Mouse (Mus musculus) neural tube, embryonic 10.5 days (tissue): ENCODE measurements at regions not wholly inside any gene's neighbourhood (a gene's known extent, or its start where the extent isn't known, plus 50 kb on each side); places are given as distances from the start of the nearest gene placed in this dataset.

ENCODE experiments used
- DNase-seq: peaks from one replicate; pipeline ENCODE4 v3.0.0-alpha.2; 2017; ENCODE audit warnings: low spot score; ENCODE audit errors: extremely low spot score

GRCm38 (mm10) chr1:81913561-81913964 lies 319.3 kb upstream of the Gm9747 start:
- DNase-seq = no peak

GRCm38 (mm10) chr1:81916840-81917239 lies 316.1 kb upstream of the Gm9747 start:
- DNase-seq = no peak

GRCm38 (mm10) chr1:81927721-81928120 lies 305.2 kb upstream of the Gm9747 start:
- no peak for DNase-seq

- no peak for DNase-seq
Observed at GRCm38 (mm10) chr1:81933064-81933463, 299.8 kb upstream of the Gm9747 start.

- DNase-seq = no peak
Observed at GRCm38 (mm10) chr1:81945236-81945635, 287.7 kb upstream of the Gm9747 start.

DNA sequence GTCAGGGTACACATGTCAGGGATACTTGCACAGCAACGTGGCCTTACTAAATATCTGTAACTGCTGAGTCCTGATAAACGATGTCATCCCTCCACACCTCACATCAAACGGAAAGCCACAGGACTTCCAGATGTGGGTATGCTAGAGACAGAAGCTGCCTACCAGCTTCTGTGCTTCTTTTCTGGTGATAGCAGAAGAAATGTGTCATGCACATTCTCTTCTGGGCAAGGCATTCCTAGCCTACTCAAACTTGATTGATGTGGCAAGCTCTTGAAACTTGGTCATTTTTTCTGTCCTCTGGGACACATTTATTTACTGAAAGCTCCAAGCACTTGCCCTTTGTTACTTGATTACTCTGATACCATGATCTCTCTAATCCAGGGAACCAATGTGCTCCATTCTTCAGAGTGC lies 282.8 kb upstream of the Gm9747 start:
- no peak for DNase-seq

DNA sequence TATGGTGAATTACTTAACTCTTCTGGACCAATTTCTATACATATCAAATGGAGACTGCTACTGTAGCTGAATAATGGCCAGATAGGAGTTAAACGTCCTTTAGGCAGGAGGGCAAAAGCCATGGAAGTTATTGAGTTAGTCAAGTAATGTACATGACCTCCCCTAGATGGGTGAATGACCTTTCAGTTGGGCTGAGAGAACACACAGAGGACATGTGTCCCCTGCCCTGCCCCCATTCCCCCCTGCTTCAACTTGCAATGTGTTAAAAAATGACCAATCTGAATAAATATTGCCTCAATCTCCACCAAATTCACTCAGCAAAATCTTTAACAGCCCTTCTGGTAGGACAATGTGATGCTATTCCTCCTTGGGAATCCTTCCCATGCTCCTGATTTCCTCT lies 282.1 kb upstream of the Gm9747 start:
- no peak for DNase-seq

DNA sequence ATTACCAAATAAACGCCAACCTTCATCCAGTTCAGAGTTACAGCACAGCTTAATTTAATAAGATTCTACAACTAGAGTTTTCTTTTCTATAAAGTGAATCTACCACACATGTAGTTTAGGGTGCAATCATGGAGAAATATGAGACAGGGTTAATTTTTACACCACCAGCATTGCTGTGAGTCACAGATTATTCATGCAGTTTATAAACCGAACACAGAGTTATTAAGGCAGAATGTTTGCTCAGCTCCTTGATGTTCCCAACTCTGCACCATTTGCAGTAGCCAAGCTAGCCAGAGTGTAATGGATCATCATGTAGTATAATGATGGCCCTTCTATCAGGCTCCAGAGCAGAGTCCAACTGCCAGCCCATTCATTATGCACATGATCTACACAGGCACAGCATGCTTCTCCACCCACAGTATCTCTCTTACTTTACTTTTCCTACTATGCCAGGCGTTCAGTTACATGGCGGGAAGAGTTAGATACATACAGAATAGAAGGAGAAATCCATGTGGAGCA lies 281.4 kb upstream of the Gm9747 start:
- DNase-seq = no peak

DNA sequence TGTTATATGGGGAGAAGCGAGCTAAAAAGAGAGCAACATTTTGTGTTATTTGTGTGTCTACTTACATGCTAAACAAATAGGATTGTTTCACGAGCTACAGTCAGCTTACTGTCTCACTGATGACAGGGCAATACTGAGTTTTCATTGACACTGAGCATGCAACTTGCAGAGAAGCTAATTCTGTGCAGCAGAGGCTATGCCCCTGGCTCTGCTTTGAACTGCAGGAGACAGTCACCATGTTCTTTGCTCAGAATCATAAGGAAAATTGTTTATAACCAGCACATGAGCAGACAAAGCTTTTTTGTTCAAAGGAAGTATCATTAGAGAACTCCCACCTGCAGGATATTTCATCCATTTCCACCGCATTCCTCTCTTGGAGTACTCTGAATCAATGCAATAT lies 280.8 kb upstream of the Gm9747 start:
- no peak for DNase-seq

DNA sequence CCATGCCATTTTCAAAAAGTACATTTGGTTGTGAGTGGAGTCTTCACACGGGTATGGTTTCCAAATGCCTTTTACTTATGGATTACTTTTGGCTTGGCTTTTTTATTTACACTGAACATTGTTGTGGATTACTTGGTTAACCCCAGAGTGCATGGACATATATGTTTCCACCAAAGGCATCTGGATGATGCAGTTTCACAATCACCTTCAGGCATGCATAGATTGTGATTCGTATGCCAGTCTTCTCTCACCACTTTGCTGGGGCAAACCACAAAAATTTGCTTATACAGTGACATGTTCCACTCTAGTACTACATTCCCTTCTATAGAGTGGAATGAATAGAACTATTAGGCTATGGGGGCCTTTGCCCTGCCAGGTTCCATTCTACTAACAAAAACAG lies 278.4 kb upstream of the Gm9747 start:
- no peak for DNase-seq

- DNase-seq = no peak
Observed at GRCm38 (mm10) chr1:81967062-81967461, 265.9 kb upstream of the Gm9747 start.

GRCm38 (mm10) chr1:81967746-81968295 lies 265.1 kb upstream of the Gm9747 start:
- no peak for DNase-seq

DNA sequence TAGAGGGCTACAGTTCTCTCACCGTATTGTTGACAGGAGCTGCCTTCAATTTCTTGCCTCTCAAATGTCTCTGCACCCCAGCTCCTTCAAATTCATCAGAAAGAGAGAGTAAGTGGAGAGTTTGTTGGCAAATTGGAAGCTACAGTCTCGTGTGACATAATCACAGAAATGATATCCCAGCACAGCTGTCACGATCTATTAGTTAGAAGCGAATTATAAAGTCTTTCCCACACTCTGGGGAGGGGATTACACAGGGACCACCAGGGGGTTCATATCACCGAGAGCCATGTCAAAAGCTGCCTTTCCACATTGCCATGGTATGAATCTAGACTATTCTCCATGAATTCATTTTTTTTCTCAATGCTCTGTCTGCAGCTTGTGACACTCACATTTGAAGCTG lies 260.3 kb upstream of the Gm9747 start:
- no peak for DNase-seq

DNA sequence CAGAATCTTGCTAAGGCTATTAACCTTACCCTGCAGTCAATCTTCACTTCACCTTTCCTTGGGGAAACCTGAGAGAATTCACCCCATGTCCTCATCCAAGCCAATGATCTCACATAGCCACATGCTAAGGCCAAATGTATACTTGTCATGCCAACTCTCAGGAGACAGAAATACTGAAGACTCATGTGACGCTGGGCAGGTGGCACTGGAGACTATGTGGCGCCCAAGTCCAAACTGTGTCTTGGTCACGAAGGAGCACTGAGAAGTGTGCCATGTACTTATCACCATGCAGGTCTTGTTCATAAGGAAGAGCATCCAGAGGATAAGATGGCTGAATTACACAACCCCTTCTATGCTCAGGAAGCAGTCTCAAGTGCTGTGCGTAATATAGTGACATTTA lies 259.4 kb upstream of the Gm9747 start:
- no peak for DNase-seq

- no peak for DNase-seq
Observed at GRCm38 (mm10) chr1:82007943-82008342, 225.0 kb upstream of the Gm9747 start.

DNA sequence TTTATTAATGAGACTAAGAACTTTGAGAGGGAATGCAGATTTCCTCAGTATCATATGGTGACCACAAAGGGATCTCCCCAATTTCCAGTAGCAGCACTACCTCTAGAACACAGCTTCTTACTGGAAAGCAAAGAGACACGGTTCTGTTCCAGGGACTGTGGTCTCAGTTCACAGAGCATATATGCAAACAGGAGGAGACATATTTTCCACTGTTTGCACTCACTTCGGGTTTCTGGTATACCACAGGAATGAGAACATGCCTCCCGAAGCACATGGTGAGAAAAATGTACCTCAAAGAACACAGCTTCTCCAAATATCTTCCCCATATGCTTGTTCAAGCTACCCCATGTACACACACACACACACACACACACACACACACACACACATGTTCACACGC lies 224.1 kb upstream of the Gm9747 start:
- no peak for DNase-seq

DNA sequence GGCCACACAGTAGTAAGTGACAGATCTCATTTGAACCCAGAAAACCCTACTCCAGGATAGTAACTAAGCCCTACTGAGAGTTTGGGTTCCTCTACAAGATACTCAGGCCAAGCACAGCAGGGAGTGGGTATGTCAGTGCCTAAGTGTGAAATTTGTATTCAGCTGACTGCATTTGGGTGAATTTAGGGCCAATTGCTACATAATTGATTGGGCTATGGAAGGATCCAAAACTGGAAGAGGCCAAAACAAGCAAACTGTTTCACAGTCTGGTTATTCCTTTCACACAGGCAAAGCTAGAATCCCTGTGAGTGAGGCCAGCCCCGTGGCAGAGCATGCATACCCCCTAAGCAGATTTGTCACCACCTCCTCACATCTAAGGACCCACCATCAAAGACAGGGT lies 221.9 kb upstream of the Gm9747 start:
- DNase-seq = no peak

DNA sequence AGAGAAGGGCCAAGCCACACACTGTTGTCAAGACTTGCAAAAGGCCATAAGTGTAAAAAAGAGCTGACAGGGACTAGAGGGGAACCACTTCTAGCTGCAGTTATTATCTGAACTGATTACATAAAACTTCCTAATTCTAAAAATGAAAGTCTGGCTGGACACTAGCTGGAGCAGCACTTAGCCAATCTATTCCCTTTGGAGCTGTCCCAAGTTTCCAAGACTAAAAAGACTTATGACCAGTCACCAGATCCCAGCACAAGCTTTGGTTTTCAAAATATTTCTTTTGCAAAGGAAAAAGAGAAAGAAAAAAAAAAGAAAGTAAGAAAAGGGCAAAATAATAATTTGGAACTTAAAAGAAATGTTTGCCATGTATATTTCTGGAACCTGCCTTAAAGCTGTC lies 217.6 kb upstream of the Gm9747 start:
- no peak for DNase-seq

DNA sequence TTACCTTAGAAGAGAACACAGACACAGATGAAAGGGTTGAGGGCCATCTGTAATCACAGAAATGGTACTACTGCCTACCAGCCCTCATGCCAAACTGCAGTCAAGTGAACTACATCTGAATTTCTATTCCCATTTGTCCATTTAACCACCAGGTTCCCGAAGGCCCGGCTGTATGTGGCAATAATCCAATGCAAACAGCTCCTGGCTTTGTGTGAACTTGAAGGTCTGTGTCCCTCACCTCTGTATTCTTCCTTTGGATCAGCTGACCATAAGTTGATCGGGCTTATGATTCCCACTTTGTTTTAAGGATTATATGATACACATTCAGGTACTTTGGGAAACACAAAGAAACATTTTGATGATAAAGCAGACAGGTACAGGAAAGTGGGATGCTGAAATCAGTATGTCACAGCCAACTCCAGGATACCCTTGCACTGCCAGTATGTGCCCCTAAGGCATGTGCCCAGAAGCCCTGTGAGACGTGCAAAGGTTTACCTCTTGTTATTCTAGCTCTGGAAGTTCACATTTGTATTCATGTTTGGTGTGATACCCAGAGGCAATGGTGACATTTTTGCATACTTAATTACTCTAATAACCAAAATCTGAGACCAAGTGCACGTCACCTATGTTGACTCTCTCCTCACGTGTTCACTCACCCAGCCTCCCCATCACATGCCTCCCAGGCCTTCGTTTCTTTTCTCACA lies 214.1 kb upstream of the Gm9747 start:
- no peak for DNase-seq

DNA sequence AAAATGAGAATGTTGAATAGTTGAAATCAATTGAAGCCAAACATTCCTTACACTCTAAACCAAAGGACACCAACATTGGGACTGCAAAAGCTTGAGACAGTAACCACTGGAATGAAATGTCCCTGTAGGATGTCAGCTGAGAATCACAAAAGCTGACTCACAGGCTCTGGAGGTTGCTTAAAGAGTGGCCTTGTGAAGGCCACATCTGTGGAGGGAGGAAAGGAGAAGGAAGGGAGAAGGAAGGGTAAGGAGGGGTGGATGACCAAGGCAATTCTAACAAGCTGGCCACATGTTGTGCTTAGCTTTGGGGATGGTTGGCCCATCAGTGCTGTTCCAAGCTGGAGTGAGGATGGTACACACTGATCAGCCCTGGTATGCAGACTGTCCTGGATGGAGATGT lies 205.2 kb upstream of the Gm9747 start:
- no peak for DNase-seq

DNA sequence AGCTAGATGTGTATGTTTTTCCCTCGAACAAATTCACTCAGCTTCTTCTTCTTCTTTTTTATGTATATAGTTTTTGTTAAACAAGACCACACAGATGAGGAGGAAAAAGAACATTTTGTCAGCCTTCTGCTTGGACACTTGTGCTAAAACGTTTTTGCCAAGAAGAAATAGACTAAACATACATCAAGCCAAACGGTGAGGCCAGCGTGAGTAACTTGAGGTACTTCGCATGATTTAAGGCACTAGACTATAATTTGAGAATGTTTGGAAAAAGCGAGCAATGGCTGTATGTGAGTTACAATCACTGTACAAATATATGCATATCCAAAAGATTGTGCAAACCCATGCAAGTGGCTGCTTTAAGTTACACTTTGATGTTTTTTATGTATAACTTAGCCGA lies 201.8 kb upstream of the Gm9747 start:
- DNase-seq = no peak

- no peak for DNase-seq
Observed at GRCm38 (mm10) chr1:82032410-82032809, 200.5 kb upstream of the Gm9747 start.

DNA sequence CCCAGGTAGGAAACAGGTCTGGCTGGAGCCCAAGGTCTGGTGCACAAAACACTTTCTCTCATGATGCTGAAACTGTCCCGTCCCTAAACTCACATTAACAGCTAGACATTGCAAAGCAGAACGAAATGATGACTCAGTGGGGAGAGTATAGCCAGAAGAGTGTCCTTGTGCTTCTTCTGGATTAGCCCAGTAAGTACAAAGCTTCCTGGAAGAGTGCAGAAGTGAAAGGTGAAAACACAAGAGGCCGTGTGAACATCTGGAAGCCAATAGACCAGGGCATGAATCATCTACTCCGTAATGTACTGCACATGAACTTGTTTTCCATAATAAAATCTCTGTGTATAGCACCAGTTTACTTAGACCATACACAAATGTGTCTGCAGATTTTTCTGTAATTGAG lies 194.7 kb upstream of the Gm9747 start:
- no peak for DNase-seq
